Comparison of ENCODE assay signal across 9 mouse cellular contexts in the genomic region with DNA sequence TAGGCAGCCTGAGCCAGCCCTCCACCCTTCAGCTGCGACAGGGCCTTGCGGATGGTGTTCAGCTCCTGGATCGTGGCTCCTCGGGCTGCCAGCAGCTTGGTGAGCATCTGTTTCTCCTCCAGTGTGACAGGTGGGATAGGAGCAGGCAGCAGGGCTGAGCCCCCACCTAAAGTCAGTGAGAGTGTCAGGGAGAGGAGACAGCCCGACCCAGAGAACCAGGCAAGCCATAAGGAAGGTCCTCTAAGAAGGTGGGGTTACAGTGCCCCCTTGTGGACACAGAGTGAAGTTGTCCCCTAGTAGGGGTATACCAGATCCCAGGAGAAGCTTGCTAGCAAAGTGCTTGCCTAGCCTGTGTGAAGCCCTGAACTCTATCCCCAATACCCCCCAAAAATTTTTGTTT. TPM values are rescaled to one million over a fixed set of nuclear protein-coding genes. Genes with fewer than 3 reads are reported as not detected.
DNase-seq lines count a peak whose midpoint lies in the region; ATAC-seq and TF ChIP-seq lines count a peak whose summit lies in the region.
"Had no signal": no experiment of that assay in that cellular context is flagged by ENCODE, and none has a peak within 500 bp of the region (broad histone marks: within the 10 kb centered on the region; RNA-seq: fewer than 3 reads in every experiment).

No protein-coding gene starts in this region.

- H3K36me3 ChIP-seq in forebrain, postnatal 0 days (ENCODE audit: insufficient read depth), result peaks cover 5% of the 10 kb centered on the region
- H3K36me3 ChIP-seq: heart, embryonic 15.5 days had no signal

- TF ChIP-seq CTCF in forebrain, postnatal 0 days (IDR thresholded peaks at IDR 0.05; ENCODE audit: low read depth), result peak; percentile 88

- H3K4me1 ChIP-seq in forebrain, postnatal 0 days (ENCODE audit: insufficient read depth), result peaks cover 7% of the 10 kb centered on the region; the same call in 1 of the 2 replicates

- WGBS in forebrain, postnatal 0 days, result 47% methylated on average over 5 of the region's 5 CpGs

- H3K9ac ChIP-seq in forebrain, postnatal 0 days, result no peak overlapping the region
- H3K9ac ChIP-seq: heart, embryonic 15.5 days had no signal

- H3K27ac ChIP-seq in forebrain, postnatal 0 days (ENCODE audit: low read depth, low read length), result no peak overlapping the region
- H3K27ac ChIP-seq: heart, embryonic 15.5 days had no signal

- no peaks in the 10 kb centered on the region for H3K27me3 ChIP-seq in forebrain, postnatal 0 days (ENCODE audit: insufficient read depth, low read length)

- peak; percentile 78 for ATAC-seq in forebrain, postnatal 0 days
- peak; percentile 40; the same call in 1 of the 2 replicates for ATAC-seq in megakaryocyte-erythroid progenitor cell, adult 5-6 weeks (replicated peaks; ENCODE audit: low FRiP score, low TSS enrichment, poor library complexity, severe bottlenecking)
- ATAC-seq in erythroid progenitor cell, adult 5-6 weeks (replicated peaks; ENCODE audit: low FRiP score, poor library complexity, severe bottlenecking), result no peak

- no peak overlapping the region for H3K4me3 ChIP-seq in forebrain, postnatal 0 days (ENCODE audit: low read depth, low read length)
- H3K4me3 ChIP-seq: heart, embryonic 15.5 days had no signal

- no peaks in the 10 kb centered on the region for H3K9me3 ChIP-seq in forebrain, postnatal 0 days (ENCODE audit: low read length)
- H3K9me3 ChIP-seq: heart, embryonic 15.5 days had no signal

- peak; percentile 83 for DNase-seq in 3T3-L1 (ENCODE audit: low read depth, low spot score)
- DNase-seq in CD4-positive helper T cell, adult 2 months (ENCODE audit: low read depth, low spot score), result peak; percentile 48
- DNase-seq in cerebellum, adult 11-12 months, result peak; percentile 71
- peak; percentile 83 for DNase-seq in forebrain, postnatal 0 days
- DNase-seq in layer of hippocampus, postnatal 14 days (ENCODE audit: low spot score in 2 of 2), result peak; percentile 57 to 77
- peak; percentile 14 to 33 for DNase-seq in spleen, adult 18-20 months

- no peak overlapping the region for H3K4me2 ChIP-seq in forebrain, postnatal 0 days (ENCODE audit: low read depth)
- H3K4me2 ChIP-seq: heart, embryonic 15.5 days had no signal

RNA-seq across cellular contexts. Expression of gene Glyctk, which starts 1.5 kb away (rescaled TPM):
- 2.0 and 3.0 TPM in 2 replicates for total RNA-seq in forebrain, postnatal 0 days (2014; rRNA removed)
- 1.1 TPM in 2 replicates for polyA plus RNA-seq in forebrain, postnatal 0 days (2015; fragmentation: Nextera tagmentation; extraction: Ambion mirVana)
- 1 to 10 TPM; 3.2 to 6.0 TPM for total RNA-seq in layer of hippocampus, postnatal 14 days (2021)
- 0.90 and 1.6 TPM in 2 replicates for total RNA-seq in megakaryocyte-erythroid progenitor cell, adult 5-6 weeks (2014; fragmentation: Nextera tagmentation)
- total RNA-seq in megakaryocyte-erythroid progenitor cell, adult 5-6 weeks (2017), result 1.5 and 3.0 TPM in 2 replicates
- total RNA-seq in erythroid progenitor cell, adult 5-6 weeks (2015; ENCODE audit: low replicate concordance), result 0.84 TPM in 1 of 2 replicates, not detected in the other
- total RNA-seq in erythroid progenitor cell, adult 5-6 weeks (2017; ENCODE audit: low replicate concordance), result 0.51 TPM in 1 of 2 replicates, not detected in the other

RNA-seq across cellular contexts. Expression of gene Wdr82, which starts 14.3 kb away (rescaled TPM):
- total RNA-seq in forebrain, postnatal 0 days (2014; rRNA removed), result 216 and 261 TPM in 2 replicates
- 31.5 and 32.5 TPM in 2 replicates for polyA plus RNA-seq in forebrain, postnatal 0 days (2015; fragmentation: Nextera tagmentation; extraction: Ambion mirVana)
- total RNA-seq in layer of hippocampus, postnatal 14 days (2021), result 100 to 1,000 TPM; 138 to 146 TPM
- 65.2 and 70.8 TPM in 2 replicates for total RNA-seq in megakaryocyte-erythroid progenitor cell, adult 5-6 weeks (2014; fragmentation: Nextera tagmentation)
- total RNA-seq in megakaryocyte-erythroid progenitor cell, adult 5-6 weeks (2017), result 88.0 and 89.2 TPM in 2 replicates
- 18.0 and 26.0 TPM in 2 replicates for total RNA-seq in erythroid progenitor cell, adult 5-6 weeks (2015; ENCODE audit: low replicate concordance)
- total RNA-seq in erythroid progenitor cell, adult 5-6 weeks (2017; ENCODE audit: low replicate concordance), result 25.9 and 31.7 TPM in 2 replicates

RNA-seq across cellular contexts. Expression of gene Ppm1m, which starts 43.1 kb away (rescaled TPM):
- total RNA-seq in forebrain, postnatal 0 days (2014; rRNA removed), result 16.5 and 20.6 TPM in 2 replicates
- 13.7 and 17.7 TPM in 2 replicates for polyA plus RNA-seq in forebrain, postnatal 0 days (2015; fragmentation: Nextera tagmentation; extraction: Ambion mirVana)
- 10 to 100 TPM; 15.4 to 15.8 TPM for total RNA-seq in layer of hippocampus, postnatal 14 days (2021)
- total RNA-seq in megakaryocyte-erythroid progenitor cell, adult 5-6 weeks (2014; fragmentation: Nextera tagmentation), result 15.4 and 21.4 TPM in 2 replicates
- 3.5 and 6.8 TPM in 2 replicates for total RNA-seq in megakaryocyte-erythroid progenitor cell, adult 5-6 weeks (2017)
- 9.4 and 25.6 TPM in 2 replicates for total RNA-seq in erythroid progenitor cell, adult 5-6 weeks (2015; ENCODE audit: low replicate concordance)
- 6.1 and 10.3 TPM in 2 replicates for total RNA-seq in erythroid progenitor cell, adult 5-6 weeks (2017; ENCODE audit: low replicate concordance)

RNA-seq across cellular contexts. Expression of gene Twf2, which starts 46.5 kb away (rescaled TPM):
- 63.1 and 74.6 TPM in 2 replicates for total RNA-seq in forebrain, postnatal 0 days (2014; rRNA removed)
- 50.9 and 55.6 TPM in 2 replicates for polyA plus RNA-seq in forebrain, postnatal 0 days (2015; fragmentation: Nextera tagmentation; extraction: Ambion mirVana)
- 10 to 100 TPM; 49.2 to 49.7 TPM for total RNA-seq in layer of hippocampus, postnatal 14 days (2021)
- total RNA-seq in megakaryocyte-erythroid progenitor cell, adult 5-6 weeks (2014; fragmentation: Nextera tagmentation), result 11.4 and 15.5 TPM in 2 replicates
- 13.7 and 19.8 TPM in 2 replicates for total RNA-seq in megakaryocyte-erythroid progenitor cell, adult 5-6 weeks (2017)
- 11.2 and 14.7 TPM in 2 replicates for total RNA-seq in erythroid progenitor cell, adult 5-6 weeks (2015; ENCODE audit: low replicate concordance)
- total RNA-seq in erythroid progenitor cell, adult 5-6 weeks (2017; ENCODE audit: low replicate concordance), result 1.8 and 17.5 TPM in 2 replicates

RNA-seq across cellular contexts. Expression of gene Col6a4, which starts 59.8 kb away (rescaled TPM):
- total RNA-seq in forebrain, postnatal 0 days (2014; rRNA removed), result 0.81 and 2.0 TPM in 2 replicates
- 0.92 and 1.1 TPM in 2 replicates for polyA plus RNA-seq in forebrain, postnatal 0 days (2015; fragmentation: Nextera tagmentation; extraction: Ambion mirVana)
- under 1 TPM; 0.69 to 0.98 TPM for total RNA-seq in layer of hippocampus, postnatal 14 days (2021)
- not detected in 2 replicates for total RNA-seq in megakaryocyte-erythroid progenitor cell, adult 5-6 weeks (2014; fragmentation: Nextera tagmentation)
- not detected in 2 replicates for total RNA-seq in megakaryocyte-erythroid progenitor cell, adult 5-6 weeks (2017)
- total RNA-seq in erythroid progenitor cell, adult 5-6 weeks (2015; ENCODE audit: low replicate concordance), result not detected in 2 replicates
- not detected in 2 replicates for total RNA-seq in erythroid progenitor cell, adult 5-6 weeks (2017; ENCODE audit: low replicate concordance)

Comparison
In these comparisons a context has a peak if more than half of its experiments do, and no peak if none do; other contexts are left out.
1. DNase-seq: peak in every context shown above with its lines; median percentile 83 in 3T3-L1; 83 in forebrain, postnatal 0 days; 71 in cerebellum, adult 11-12 months; 67 in layer of hippocampus, postnatal 14 days; 48 in CD4-positive helper T cell, adult 2 months; 24 in spleen, adult 18-20 months.